Mouse (Mus musculus) CH12.LX (cell line): ENCODE measurements around the gene Lrch4. TPM values are rescaled to one million over a fixed set of nuclear protein-coding genes. Genes with fewer than 3 reads are reported as not detected.
A peak's percentile ranks its signal among the peaks of the same experiment; 100 is the strongest.

Experiments used
- DNase-seq: peaks from one replicate; pipeline ENCODE4 v3.0.0-alpha.2; 2013; ENCODE audit errors: extremely low read depth
- H3K27ac ChIP-seq: 2 replicates; pipeline ENCODE4 v1.5.1; 2012; ENCODE audit warnings: low read depth, mild to moderate bottlenecking, control low read depth, moderate library complexity; ENCODE audit not compliant: insufficient read depth
- H3K27me3 ChIP-seq: replicated peaks from 2 replicates; pipeline ENCODE3; 2012; ENCODE audit warnings: inconsistent platforms
- H3K36me3 ChIP-seq, 2 experiments: replicated peaks in 1 of 2; 2 replicates each; pipeline versions ENCODE3 to v1.6.1; 2012; ENCODE audit warnings: inconsistent platforms in 1 of 2, low read length in 1 of 2, mild to moderate bottlenecking in 1 of 2, mixed read lengths in 1 of 2, moderate library complexity in 1 of 2; ENCODE audit not compliant: control insufficient read depth in 1 of 2, insufficient read depth in 1 of 2
- H3K4me1 ChIP-seq, 2 experiments: 2 replicates each; pipeline ENCODE4 v1.6.1; 2012; ENCODE audit warnings: inconsistent platforms in 1 of 2, moderate library complexity in 1 of 2; ENCODE audit not compliant: insufficient read depth in 2 of 2, control insufficient read depth in 1 of 2
- H3K4me2 ChIP-seq: 2 replicates; pipeline ENCODE4 v1.6.1; 2012; ENCODE audit warnings: low read depth, mild to moderate bottlenecking, control low read depth; ENCODE audit not compliant: poor library complexity, insufficient read depth, severe bottlenecking
- H3K4me3 ChIP-seq, 3 experiments: fragments of 150-350 bp in 1 of 3; sonication (generic) in 1 of 3; replicated peaks in 1 of 3; 2 replicates each; pipeline versions ENCODE3 to v1.5.1; 2011 to 2012; ENCODE audit warnings: low read depth in 2 of 3, low read length in 2 of 3, mild to moderate bottlenecking in 2 of 3, moderate library complexity in 2 of 3, control low read depth in 1 of 3, improper control_type of control experiment in 1 of 3, inconsistent platforms in 1 of 3, mixed read lengths in 1 of 3; ENCODE audit not compliant: poor library complexity in 1 of 3
- H3K79me2 ChIP-seq: replicated peaks from 2 replicates; pipeline ENCODE4 v1.6.1; 2012; ENCODE audit warnings: mild to moderate bottlenecking, moderate library complexity; ENCODE audit not compliant: control insufficient read depth, poor library complexity, insufficient read depth, severe bottlenecking; ENCODE audit errors: extremely low read depth
- H3K9ac ChIP-seq: 2 replicates; pipeline ENCODE4 v1.6.1; 2012; ENCODE audit warnings: low read depth, mild to moderate bottlenecking, control low read depth, moderate library complexity; ENCODE audit not compliant: insufficient read depth
- H3K9me3 ChIP-seq: replicated peaks from 2 replicates; pipeline ENCODE3; 2012; ENCODE audit warnings: low read length, inconsistent platforms, mixed read lengths
- CTCF ChIP-seq, 2 experiments: IDR thresholded peaks in 1 of 2; conservative IDR thresholded peaks in 1 of 2; 2 replicates each; pipeline ENCODE4 v1.5.1; 2011 to 2012; ENCODE audit warnings: low read depth in 2 of 2, low read length in 2 of 2, improper control_type of control experiment in 1 of 2, inconsistent platforms in 1 of 2, mild to moderate bottlenecking in 1 of 2, moderate library complexity in 1 of 2
- ELF1 ChIP-seq: IDR thresholded peaks from 2 replicates; pipeline ENCODE4 v1.6.1; 2014; ENCODE audit warnings: low read depth, mild to moderate bottlenecking, inconsistent platforms, low read length, improper control_type of control experiment
- GABPA ChIP-seq: IDR thresholded peaks from 2 replicates; pipeline ENCODE4 v1.6.1; 2012; ENCODE audit warnings: low read depth, low read length, improper control_type of control experiment, inconsistent platforms; ENCODE audit not compliant: insufficient replicate concordance
- HCFC1 ChIP-seq: IDR thresholded peaks from 2 replicates; pipeline ENCODE4 v1.6.1; 2012; ENCODE audit warnings: low read depth, mild to moderate bottlenecking, inconsistent platforms, low read length, improper control_type of control experiment
- IRF4 ChIP-seq: IDR thresholded peaks from 2 replicates; pipeline ENCODE4 v1.6.1; 2014; ENCODE audit warnings: low read depth, mild to moderate bottlenecking, inconsistent platforms, low read length, improper control_type of control experiment
- JUN ChIP-seq: IDR thresholded peaks from 2 replicates; pipeline ENCODE4 v1.6.1; 2011; ENCODE audit warnings: low read depth, mild to moderate bottlenecking, low read length, improper control_type of control experiment, moderate library complexity; ENCODE audit not compliant: insufficient read depth
- KAT2A ChIP-seq: IDR thresholded peaks from 2 replicates; pipeline ENCODE4 v1.6.1; 2012; ENCODE audit warnings: low read length, improper control_type of control experiment, inconsistent platforms; ENCODE audit not compliant: insufficient replicate concordance
- MAX ChIP-seq: IDR thresholded peaks from 2 replicates; pipeline ENCODE4 v1.6.1; 2011; ENCODE audit warnings: low read length, improper control_type of control experiment
- NELFE ChIP-seq: IDR thresholded peaks from 2 replicates; pipeline ENCODE4 v1.6.1; 2011; ENCODE audit warnings: low read depth, low read length, improper control_type of control experiment
- NRF1 ChIP-seq: IDR thresholded peaks from 2 replicates; pipeline ENCODE4 v1.6.1; 2014; ENCODE audit warnings: low read depth, mild to moderate bottlenecking, inconsistent platforms, low read length, improper control_type of control experiment, moderate library complexity
- PAX5 ChIP-seq: IDR thresholded peaks from 2 replicates; pipeline ENCODE4 v1.6.1; 2012; ENCODE audit warnings: low read length, inconsistent platforms, mixed read lengths
- POLR2A ChIP-seq: IDR thresholded peaks from 2 replicates; pipeline ENCODE4 v1.6.1; 2011; ENCODE audit warnings: low read depth, mild to moderate bottlenecking, improper control_type of control experiment, low read length
- POLR2AphosphoS2 ChIP-seq: IDR thresholded peaks from 2 replicates; pipeline ENCODE4 v1.6.1; 2011; ENCODE audit warnings: low read depth, low read length, improper control_type of control experiment
- RAD21 ChIP-seq: IDR thresholded peaks from 2 replicates; pipeline ENCODE4 v1.6.1; 2011; ENCODE audit warnings: low read depth, mild to moderate bottlenecking, low read length, improper control_type of control experiment, moderate library complexity
- SIN3A ChIP-seq: IDR thresholded peaks from 2 replicates; pipeline ENCODE4 v1.6.1; 2012; ENCODE audit warnings: low read length, improper control_type of control experiment, inconsistent platforms
- TBP ChIP-seq: conservative IDR thresholded peaks from 2 replicates; pipeline ENCODE4 v1.6.1; 2011; ENCODE audit warnings: low read depth, low read length, improper control_type of control experiment
- USF1 ChIP-seq: IDR thresholded peaks from 2 replicates; pipeline ENCODE4 v1.6.1; 2014; ENCODE audit warnings: low read depth, mild to moderate bottlenecking, inconsistent platforms, low read length, improper control_type of control experiment
- dilution Hi-C: fragments of 300-500 bp; cut with MboI; formaldehyde crosslinking; loops from 2 replicates; pipeline ENCODE4 v1.14.3; 2020; ENCODE audit warnings: low sequenced_read_pairs; ENCODE audit not compliant: extremely low pct_unique_long_range_greater_than_20kb, extremely low pct_ligation_motif_present
- in situ Hi-C: fragments of 300-500 bp; cut with MboI; formaldehyde crosslinking; loops from 3 replicates; pipeline ENCODE4 v1.14.3; 2019; ENCODE audit warnings: low sequenced_read_pairs, low pct_ligation_motif_present, low pct_unique_long_range_greater_than_20kb, mixed read lengths
- polyA plus RNA-seq: library from polyadenylated mRNA; unstranded; fragments of >175 nt; gene quantifications from 2 replicates; pipeline ENCODE4 v1.2.1, GENCODE M21; 2012; ENCODE audit warnings: low read depth; ENCODE audit not compliant: insufficient read length
- total RNA-seq, 2 experiments: library from RNA; depleted of rRNA; stranded (reverse); fragments of 300-350 nt in 1 of 2; fragments of >200 nt in 1 of 2; gene quantifications; 2 replicates each; pipeline ENCODE4 v1.2.3; 2012 to 2014

The Lrch4 gene
- total and polyA plus RNA-seq, 3 experiments: 9.9 to 62.1 (median 25.6) TPM

- TF ChIP-seq NELFE (peak; percentile 68), NRF1 (peak; percentile 84), KAT2A (0 out of 2 replicates have a peak, but pooled peaks have one; percentile 2), RAD21 (no peak; the same call in 1 of the 2 replicates), USF1 (no peak), GABPA (no peak)
Observed at GRCm38 (mm10) chr5:137684294-137685123, 55.6 kb downstream of the Lrch4 start, which contains the start of gene Agfg2 (continued).

GRCm38 (mm10) chr5:137685653-137686052, 56.7 kb downstream of the Lrch4 start:
- in situ Hi-C loops: no loop called here
- dilution Hi-C loops: no loop called here
- no peak overlapping the region for H3K4me3 ChIP-seq
- H3K9ac ChIP-seq: no peak overlapping the region
- TF ChIP-seq JUN (no peak), CTCF (conservative IDR thresholded peaks at IDR 0.05 in 1 of 2, IDR thresholded peaks at IDR 0.05 in 1 of 2; ENCODE audit: low read depth in 2 of 2, low read length in 2 of 2) (no peak), GABPA (no peak), POLR2A (no peak), TBP (no peak), POLR2AphosphoS2 (no peak), IRF4 (no peak), USF1 (no peak), PAX5 (no peak), SIN3A (no peak), ELF1 (no peak), HCFC1 (no peak), MAX (no peak)
- TF ChIP-seq, all 38 proteins: peak for 0
- H3K36me3 ChIP-seq: peaks cover 0 to 15% of the 10 kb centered on the region in 2 experiments
- peaks cover 0 to 31% of the 10 kb centered on the region in 2 experiments; a peak in 2 of 4 replicates for H3K4me1 ChIP-seq
- H3K4me2 ChIP-seq: no peak overlapping the region
- no peaks in the 10 kb centered on the region for H3K9me3 ChIP-seq
- no peak overlapping the region for H3K27ac ChIP-seq
- DNase-seq: no peak
- H3K27me3 ChIP-seq: no peaks in the 10 kb centered on the region
- H3K79me2 ChIP-seq: peaks cover 4% of the 10 kb centered on the region; the same call in 1 of the 2 replicates
